Mouse (Mus musculus) lung, embryonic 14.5 days (tissue): ENCODE results near the gene Mex3a. TPM values are rescaled to one million over a fixed set of nuclear protein-coding genes. Genes with fewer than 3 reads are reported as not detected.

Source experiments
- ATAC-seq: fragments of 200-750 bp; cut with Nextera tagmentation; 2 replicates; pipeline ENCODE4 v1.8.0; 2017; ENCODE audit warnings: mild to moderate bottlenecking, moderate TSS enrichment, moderate library complexity; ENCODE audit not compliant: insufficient read depth
- DNase-seq: peaks from one replicate; pipeline ENCODE4 v3.0.0-alpha.2; 2015
- H3K27ac ChIP-seq: fragments of 300-500 bp; sonication (generic); 2 replicates; pipeline ENCODE4 v1.5.1; 2014; ENCODE audit warnings: low read depth, mild to moderate bottlenecking, moderate library complexity
- H3K27me3 ChIP-seq: fragments of 300-500 bp; sonication (generic); 2 replicates; pipeline ENCODE4 v1.6.1; 2014; ENCODE audit warnings: low read length, control low read depth; ENCODE audit not compliant: insufficient read depth
- H3K36me3 ChIP-seq: fragments of 300-500 bp; sonication (generic); 2 replicates; pipeline ENCODE4 v1.6.1; 2014; ENCODE audit warnings: control low read depth; ENCODE audit not compliant: insufficient read depth
- H3K4me1 ChIP-seq: fragments of 300-500 bp; sonication (generic); 2 replicates; pipeline ENCODE4 v1.6.1; 2014; ENCODE audit warnings: antibody characterized with exemption, control low read depth; ENCODE audit not compliant: insufficient read depth
- H3K4me2 ChIP-seq: fragments of 300-500 bp; sonication (generic); 2 replicates; pipeline ENCODE4 v1.6.1; 2014; ENCODE audit warnings: mild to moderate bottlenecking
- H3K4me3 ChIP-seq: fragments of 300-500 bp; sonication (generic); 2 replicates; pipeline ENCODE4 v1.5.1; 2014; ENCODE audit warnings: low read depth, low read length
- H3K9ac ChIP-seq: fragments of 300-500 bp; sonication (generic); 2 replicates; pipeline ENCODE4 v1.6.1; 2014
- H3K9me3 ChIP-seq: fragments of 300-500 bp; sonication (generic); 2 replicates; pipeline ENCODE4 v1.6.1; 2016; ENCODE audit warnings: low read depth, low read length, control low read depth
- CTCF ChIP-seq: IDR thresholded peaks from 2 replicates; pipeline ENCODE4 v1.5.1; 2016; ENCODE audit warnings: antibody characterized with exemption, low read depth
- WGBS: fragments of 180-500 bp; shearing (Covaris S2); extraction: QIAGEN DNeasy Blood & Tissue Kit; methylation state at CpG from one replicate; pipeline ENCODE4 v1.1.7; 2014; 5-methylcytosine and 5-hydroxymethylcytosine counted together
- polyA plus RNA-seq: library from polyadenylated mRNA; unstranded; fragments of >200 nt; fragmentation: Nextera tagmentation; extraction: Ambion mirVana; gene quantifications from 2 replicates; pipeline ENCODE4 v1.2.1, GENCODE M21; 2014

The Mex3a gene
- polyA plus RNA-seq, 1 experiment from 2014 or later = 25.0 TPM

GRCm38 (mm10) chr3:88505765-88506164, 26.4 kb upstream of the Mex3a start:
- WGBS = 39% methylated on average over 7 of the region's 7 CpGs
- no peak for TF ChIP-seq CTCF
- Histone ChIP-seq H3K9me3 (no peaks in the 10 kb centered on the region), H3K4me1 (peaks cover 15% of the 10 kb centered on the region), H3K4me3 (no peak overlapping the region), H3K4me2 (no peak overlapping the region), H3K36me3 (no peaks in the 10 kb centered on the region), H3K27ac (no peak overlapping the region), H3K9ac (no peak overlapping the region), H3K27me3 (no peaks in the 10 kb centered on the region)
- no peak for ATAC-seq
- no peak for DNase-seq

- 57% methylated on average over 3 of the region's 3 CpGs for WGBS
- H3K4me2 ChIP-seq = peak overlapping the region; percentile 63
- ATAC-seq = 0 out of 2 replicates have a peak, but pooled peaks have one; percentile 0
- TF ChIP-seq CTCF = no peak
- peaks cover 18% of the 10 kb centered on the region for H3K4me1 ChIP-seq
- H3K36me3 ChIP-seq = no peaks in the 10 kb centered on the region
- H3K4me3 ChIP-seq = peak overlapping the region; percentile 32
- no peak for DNase-seq
- H3K9ac ChIP-seq = peak overlapping the region; percentile 40; the same call in 1 of the 2 replicates
- H3K27ac ChIP-seq = peak overlapping the region; percentile 82
- no peaks in the 10 kb centered on the region for H3K27me3 ChIP-seq
- no peaks in the 10 kb centered on the region for H3K9me3 ChIP-seq
These were observed 22.9 kb upstream of the Mex3a start for GRCm38 (mm10) chr3:88509250-88509649.

- peaks cover 24% of the 10 kb centered on the region for H3K4me1 ChIP-seq
- 2% methylated on average over 31 of the region's 31 CpGs for WGBS
- ATAC-seq = peak; percentile 98
These were observed 22.3 kb upstream of the Mex3a start, which contains the start of gene Lmna for GRCm38 (mm10) chr3:88509692-88510420. Gene Lmna (minus strand): TSS chr3:88509956.

GRCm38 (mm10) chr3:88510421-88511289, 21.5 kb upstream of the Mex3a start:
- Histone ChIP-seq H3K4me2 (peak overlapping the region; percentile 63), H3K4me3 (peak overlapping the region; percentile 32), H3K27me3 (no peaks in the 10 kb centered on the region), H3K9ac (peak overlapping the region; percentile 40), H3K27ac (peak overlapping the region; percentile 82), H3K9me3 (no peaks in the 10 kb centered on the region), H3K36me3 (no peaks in the 10 kb centered on the region), H3K4me1 (peaks cover 28% of the 10 kb centered on the region)
- TF ChIP-seq CTCF = no peak
- DNase-seq = no peak
- WGBS = 41% methylated on average over 13 of the region's 13 CpGs
- ATAC-seq = no peak

More at GRCm38 (mm10) chr3:88509692-88510420, 22.3 kb upstream of the Mex3a start, which contains the start of gene Lmna:
- H3K9ac ChIP-seq = peak within 1 kb of the TSS; percentile 40
- H3K4me2 ChIP-seq = peak within 1 kb of the TSS; percentile 63
- H3K4me3 ChIP-seq = peak within 1 kb of the TSS; percentile 32
- peak; percentile 52 for TF ChIP-seq CTCF
- H3K27ac ChIP-seq = peak within 1 kb of the TSS; percentile 82
- H3K36me3 ChIP-seq = no peaks in the 10 kb centered on the region
- no peaks in the 10 kb centered on the region for H3K27me3 ChIP-seq
- H3K9me3 ChIP-seq = no peaks in the 10 kb centered on the region
- DNase-seq = peak; percentile 94

GRCm38 (mm10) chr3:88511559-88511958, 20.6 kb upstream of the Mex3a start:
- no peak overlapping the region for H3K4me2 ChIP-seq
- no peaks in the 10 kb centered on the region for H3K9me3 ChIP-seq
- no peak overlapping the region for H3K9ac ChIP-seq
- H3K4me1 ChIP-seq = peaks cover 28% of the 10 kb centered on the region
- DNase-seq (no peak), ATAC-seq (no peak)
- no peak overlapping the region for H3K27ac ChIP-seq
- 44% methylated on average over 4 of the region's 4 CpGs for WGBS
- no peaks in the 10 kb centered on the region for H3K36me3 ChIP-seq
- no peaks in the 10 kb centered on the region for H3K27me3 ChIP-seq
- H3K4me3 ChIP-seq = no peak overlapping the region
- TF ChIP-seq CTCF = 0 out of 2 replicates have a peak, but pooled peaks have one; percentile 3

DNA sequence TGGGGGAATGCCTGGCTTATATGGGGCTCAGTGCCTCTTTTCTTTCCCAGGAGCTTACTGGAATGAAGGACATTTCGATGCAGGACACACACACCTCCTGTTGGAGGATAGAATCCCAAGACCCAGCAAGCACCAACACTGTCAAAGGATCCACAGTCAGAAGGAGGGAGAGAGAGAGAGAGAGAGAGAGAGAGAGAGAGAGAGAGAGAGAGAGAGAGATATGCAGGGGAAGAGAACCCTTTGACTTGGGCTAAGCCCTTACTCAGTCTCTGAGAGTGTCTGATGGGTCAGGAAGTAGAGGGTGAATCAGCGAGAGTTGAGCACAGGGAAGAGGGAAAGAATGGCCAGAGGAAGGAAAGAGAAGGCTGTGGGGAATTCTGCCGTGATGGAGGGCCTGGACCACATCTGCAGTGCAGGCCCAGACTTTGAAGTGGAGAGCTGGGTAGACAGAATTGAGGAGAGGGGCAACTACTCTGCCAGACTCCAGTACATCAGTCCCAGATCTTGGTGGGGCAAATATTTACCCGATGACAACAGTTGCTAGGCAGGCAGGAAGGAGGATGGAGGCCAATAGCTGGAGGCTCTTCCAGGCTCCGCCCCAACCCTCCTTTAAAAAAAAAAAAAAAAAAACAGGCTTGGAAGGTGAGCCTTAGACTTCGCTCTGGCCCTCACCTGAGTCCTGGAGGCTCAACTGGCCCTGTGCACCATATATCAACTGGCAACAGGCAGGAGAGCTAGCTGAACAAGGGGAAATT, 19.9 kb upstream of the Mex3a start:
- H3K27me3 ChIP-seq = no peaks in the 10 kb centered on the region
- no peak for TF ChIP-seq CTCF
- 0 out of 2 replicates have a peak overlapping the region, but pooled peaks have one; percentile 7 for H3K4me2 ChIP-seq
- H3K4me3 ChIP-seq = no peak overlapping the region
- DNase-seq (peak; percentile 51), ATAC-seq (no peak)
- no peaks in the 10 kb centered on the region for H3K9me3 ChIP-seq
- 36% methylated on average over 6 of the region's 6 CpGs for WGBS
- peaks cover 28% of the 10 kb centered on the region for H3K4me1 ChIP-seq
- no peaks in the 10 kb centered on the region for H3K36me3 ChIP-seq
- H3K27ac ChIP-seq = peak overlapping the region; percentile 55; the same call in 1 of the 2 replicates
- H3K9ac ChIP-seq = no peak overlapping the region
